In genomic region chr13:49384751-49385463, GRCm38 (mm10) we compare ENCODE assay signal across 20 mouse cellular contexts. TPM values are rescaled to one million over a fixed set of nuclear protein-coding genes. Genes with fewer than 3 reads are reported as not detected.
A peak's percentile ranks its signal among the peaks of the same experiment; 100 is the strongest.
DNase-seq lines count a peak whose midpoint lies in the region; ATAC-seq lines count a peak whose summit lies in the region.
"Had no signal": no experiment of that assay in that cellular context is flagged by ENCODE, and none has a peak within 500 bp of the region (broad histone marks: within the 10 kb centered on the region; RNA-seq: fewer than 3 reads in every experiment).

No protein-coding gene starts in this region.

- no peaks in the 10 kb centered on the region for H3K9me3 ChIP-seq in kidney, embryonic 14.5 days (ENCODE audit: control insufficient read depth, low read length)
- H3K9me3 ChIP-seq in lung, embryonic 16.5 days (ENCODE audit: control insufficient read depth, low read length): no peaks in the 10 kb centered on the region
- no peaks in the 10 kb centered on the region for H3K9me3 ChIP-seq in stomach, embryonic 16.5 days (replicated peaks; ENCODE audit: control insufficient read depth, low read length)
- H3K9me3 ChIP-seq: embryonic facial prominence, embryonic 12.5 days; forebrain, embryonic 15.5 days; liver, embryonic 13.5 days had no signal

- peaks cover 61% of the 10 kb centered on the region for H3K36me3 ChIP-seq in kidney, embryonic 14.5 days (ENCODE audit: control insufficient read depth, insufficient read depth, low read length)
- H3K36me3 ChIP-seq in lung, embryonic 16.5 days (ENCODE audit: control insufficient read depth, insufficient read depth, low read length): peaks cover 46% of the 10 kb centered on the region
- peaks cover 22% of the 10 kb centered on the region for H3K36me3 ChIP-seq in stomach, embryonic 16.5 days (ENCODE audit: control insufficient read depth, insufficient read depth, low read length)

- 77% methylated on average over 16 of the region's 16 CpGs for WGBS in kidney, embryonic 14.5 days
- WGBS in lung, embryonic 16.5 days: 67% methylated on average over 16 of the region's 16 CpGs
- 76% methylated on average over 16 of the region's 16 CpGs for WGBS in stomach, embryonic 16.5 days

- no peak overlapping the region for H3K4me3 ChIP-seq in kidney, embryonic 14.5 days (ENCODE audit: low read length)
- no peak overlapping the region for H3K4me3 ChIP-seq in lung, embryonic 16.5 days (ENCODE audit: low read length)
- H3K4me3 ChIP-seq in stomach, embryonic 16.5 days (replicated peaks; ENCODE audit: low read length): no peak overlapping the region
- H3K4me3 ChIP-seq: embryonic facial prominence, embryonic 12.5 days; forebrain, embryonic 15.5 days; liver, embryonic 13.5 days had no signal

- peak; percentile 51 for DNase-seq in adrenal gland, postnatal 14 days
- DNase-seq in adrenal gland, adult 8-10 months: no peak
- DNase-seq in kidney, adult 9 months: no peak
- DNase-seq in lung, postnatal 14 days: no peak
- DNase-seq in left cerebral cortex, adult 8-10 months (ENCODE audit: low spot score in 2 of 2): no peak
- DNase-seq: cerebellum, adult 8-10 months; layer of hippocampus, postnatal 36 days; liver, embryonic 13.5 days; right cerebral cortex, postnatal 25 days; thymus, postnatal 36 days had no signal

- no peak overlapping the region for H3K27ac ChIP-seq in kidney, embryonic 14.5 days (ENCODE audit: low read depth, low read length)
- peak overlapping the region; percentile 25; the same call in 1 of the 2 replicates for H3K27ac ChIP-seq in lung, embryonic 16.5 days (ENCODE audit: low read length)
- peak overlapping the region; percentile 18; the same call in 1 of the 2 replicates for H3K27ac ChIP-seq in stomach, embryonic 16.5 days (ENCODE audit: low read length)
- H3K27ac ChIP-seq: embryonic facial prominence, embryonic 12.5 days; forebrain, embryonic 15.5 days; liver, embryonic 13.5 days; macrophage had no signal

- H3K4me1 ChIP-seq in kidney, embryonic 14.5 days (ENCODE audit: control insufficient read depth, insufficient read depth, low read length): no peaks in the 10 kb centered on the region
- no peaks in the 10 kb centered on the region for H3K4me1 ChIP-seq in lung, embryonic 16.5 days (replicated peaks; ENCODE audit: control insufficient read depth, insufficient read depth, low read length)
- H3K4me1 ChIP-seq in stomach, embryonic 16.5 days (ENCODE audit: control insufficient read depth, insufficient read depth, low read length): no peaks in the 10 kb centered on the region
- H3K4me1 ChIP-seq: embryonic facial prominence, embryonic 12.5 days; forebrain, embryonic 15.5 days had no signal

- no peak overlapping the region for H3K4me2 ChIP-seq in kidney, embryonic 14.5 days (replicated peaks; ENCODE audit: low read depth, low read length)
- H3K4me2 ChIP-seq in lung, embryonic 16.5 days (ENCODE audit: low read depth, low read length): no peak overlapping the region
- no peak overlapping the region for H3K4me2 ChIP-seq in stomach, embryonic 16.5 days (ENCODE audit: low read depth, low read length)
- H3K4me2 ChIP-seq: embryonic facial prominence, embryonic 12.5 days; forebrain, embryonic 15.5 days; liver, embryonic 13.5 days; midbrain, embryonic 11.5 days had no signal

- H3K9ac ChIP-seq in kidney, embryonic 14.5 days (ENCODE audit: low read depth, low read length): 0 out of 2 replicates have a peak overlapping the region, but pooled peaks have one; percentile 7
- no peak overlapping the region for H3K9ac ChIP-seq in lung, embryonic 16.5 days (ENCODE audit: low read length)
- H3K9ac ChIP-seq in stomach, embryonic 16.5 days (ENCODE audit: low read length): no peak overlapping the region
- H3K9ac ChIP-seq: embryonic facial prominence, embryonic 12.5 days; forebrain, embryonic 15.5 days; liver, embryonic 13.5 days had no signal

- ATAC-seq in kidney, embryonic 14.5 days (ENCODE audit: low FRiP score, low TSS enrichment): no peak
- ATAC-seq in lung, embryonic 16.5 days (ENCODE audit: low read depth): peak; percentile 30; the same call in 1 of the 2 replicates
- ATAC-seq in stomach, embryonic 16.5 days (ENCODE audit: insufficient read depth, low FRiP score): no peak
- ATAC-seq: forebrain, embryonic 15.5 days; hindbrain, embryonic 16.5 days; intestine, postnatal 0 days had no signal

- H3K27me3 ChIP-seq in kidney, embryonic 14.5 days (ENCODE audit: control insufficient read depth, insufficient read depth, low read length): no peaks in the 10 kb centered on the region
- no peaks in the 10 kb centered on the region for H3K27me3 ChIP-seq in lung, embryonic 16.5 days (ENCODE audit: control insufficient read depth, insufficient read depth, low read depth, low read length)
- H3K27me3 ChIP-seq in stomach, embryonic 16.5 days (ENCODE audit: control insufficient read depth, insufficient read depth, low read length): no peaks in the 10 kb centered on the region
- H3K27me3 ChIP-seq: CH12.LX; embryonic facial prominence, embryonic 12.5 days; forebrain, embryonic 15.5 days; liver, embryonic 13.5 days had no signal

RNA-seq across cellular contexts. Expression of gene Ippk, which starts 36.1 kb away (rescaled TPM):
- total RNA-seq in adrenal gland, postnatal 14 days (2021): 21.8 and 27.5 TPM in 2 replicates
- 10 to 100 TPM; 38.1 to 43.5 (median 39.4) TPM for total RNA-seq in adrenal gland, adult 8-10 months (2022)
- polyA plus RNA-seq in kidney, embryonic 14.5 days (2014; fragmentation: Nextera tagmentation; extraction: Ambion mirVana): 8.0 and 16.8 TPM in 2 replicates
- polyA plus RNA-seq in lung, embryonic 16.5 days (2015; fragmentation: Nextera tagmentation; extraction: Ambion mirVana): 15.7 and 16.2 TPM in 2 replicates
- 20.0 and 20.8 TPM in 2 replicates for polyA plus RNA-seq in stomach, embryonic 16.5 days (2015; fragmentation: Nextera tagmentation; extraction: Ambion mirVana)
- total RNA-seq in left cerebral cortex, adult 8-10 months (2022): 10 to 100 TPM; 16.5 to 21.5 (median 16.8) TPM

RNA-seq across cellular contexts. Expression of gene Bicd2, which starts 43.5 kb away (rescaled TPM):
- 38.2 TPM in 2 replicates for total RNA-seq in adrenal gland, postnatal 14 days (2021)
- 10 to 100 TPM; 37.2 to 48.4 (median 40.9) TPM for total RNA-seq in adrenal gland, adult 8-10 months (2022)
- polyA plus RNA-seq in kidney, embryonic 14.5 days (2014; fragmentation: Nextera tagmentation; extraction: Ambion mirVana): 17.1 and 26.1 TPM in 2 replicates
- 31.2 and 32.1 TPM in 2 replicates for polyA plus RNA-seq in lung, embryonic 16.5 days (2015; fragmentation: Nextera tagmentation; extraction: Ambion mirVana)
- 26.5 and 26.7 TPM in 2 replicates for polyA plus RNA-seq in stomach, embryonic 16.5 days (2015; fragmentation: Nextera tagmentation; extraction: Ambion mirVana)
- total RNA-seq in left cerebral cortex, adult 8-10 months (2022): 10 to 100 TPM; 40.2 to 45.5 (median 43.1) TPM
